Mouse (Mus musculus) heart, postnatal 0 days (tissue): Measurements from ENCODE around the gene Gpr176.

Source experiments
- CTCF ChIP-seq: IDR thresholded peaks from 2 replicates; pipeline ENCODE4 v1.5.1; 2016; ENCODE audit warnings: antibody characterized with exemption, control low read depth, low read depth
- EP300 ChIP-seq: IDR thresholded peaks from 2 replicates; pipeline ENCODE4 v1.6.1; 2016; ENCODE audit warnings: antibody characterized with exemption, low read depth

DNA sequence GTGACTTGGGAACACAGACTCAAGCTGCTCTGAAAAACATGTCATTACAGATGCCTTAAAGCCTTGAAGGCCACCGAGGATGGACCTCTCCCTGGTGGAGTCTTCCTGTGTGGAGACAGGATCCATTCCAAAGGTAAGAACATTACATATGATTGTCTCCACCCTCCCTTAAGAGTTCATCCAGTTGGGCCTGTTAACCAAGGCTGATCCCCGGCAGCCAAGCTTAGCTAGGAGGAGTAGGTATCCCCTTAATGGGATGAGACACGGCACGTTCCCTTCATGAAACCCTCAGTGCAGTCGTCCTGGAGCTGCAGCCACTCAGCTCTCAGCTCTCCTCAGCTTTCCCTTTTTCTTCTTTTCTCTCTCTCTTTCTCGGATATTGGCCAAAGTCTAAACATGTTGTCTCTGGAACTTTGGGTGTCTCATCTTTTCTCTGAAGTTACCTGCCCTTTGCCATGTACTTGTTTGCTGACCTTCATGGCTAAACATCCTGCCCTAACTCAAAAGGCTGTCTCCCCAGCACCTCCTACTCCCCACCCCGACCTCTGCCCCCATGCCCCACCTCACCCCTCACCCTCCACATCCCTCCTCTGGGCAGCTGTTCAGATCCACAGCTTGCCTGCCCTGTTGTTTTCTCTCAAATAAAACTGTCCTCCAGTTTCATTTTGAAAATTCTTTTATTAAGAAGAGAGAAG lies 67.2 kb downstream of the Gpr176 start:
- TF ChIP-seq CTCF (no peak), EP300 (no peak)
